Mouse (Mus musculus): ENCODE results near the gene Tmem161a.

DNA sequence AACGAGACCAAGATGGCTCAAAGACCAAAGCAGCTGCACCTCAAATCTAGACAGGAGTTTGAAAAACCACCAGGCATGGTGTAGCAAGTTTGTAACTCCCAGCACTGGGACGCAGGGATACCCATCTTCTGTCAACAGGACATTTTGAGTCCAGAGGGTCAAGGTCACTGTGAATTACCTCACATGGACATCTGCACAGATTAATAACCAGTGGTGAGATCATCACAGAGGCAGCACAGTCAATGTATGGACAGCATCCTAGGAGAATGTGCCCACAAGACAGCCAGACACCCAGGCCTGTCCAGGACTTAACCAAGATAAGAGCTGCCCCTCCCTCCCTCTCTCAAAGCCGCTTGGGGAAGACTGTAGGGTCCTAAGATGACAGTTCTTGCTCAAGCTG is 2.0 kb upstream of the Tmem161a start:
- TF ChIP-seq CTCF (IDR thresholded peaks at IDR 0.05; ENCODE audit: extremely low read depth, insufficient read length, insufficient replicate concordance, low read depth, low read length), result no peak
- no peak for TF ChIP-seq POLR2A (IDR thresholded peaks at IDR 0.05; ENCODE audit: low read depth, low read length)

Measured in small intestine, adult 2 months (tissue).